Mouse (Mus musculus) WW6 (cell line): ENCODE results near the gene Klf7.

Source experiments
- DNase-seq: peaks from one replicate; pipeline ENCODE4 v3.0.0-alpha.2; 2013; ENCODE audit warnings: low read depth, low spot score

The Klf7 gene

GRCm38 (mm10) chr1:64105181-64105646, 16.9 kb downstream of the Klf7 start:
- no peak for DNase-seq

GRCm38 (mm10) chr1:64104665-64105064, 17.4 kb downstream of the Klf7 start:
- DNase-seq, result no peak

DNA sequence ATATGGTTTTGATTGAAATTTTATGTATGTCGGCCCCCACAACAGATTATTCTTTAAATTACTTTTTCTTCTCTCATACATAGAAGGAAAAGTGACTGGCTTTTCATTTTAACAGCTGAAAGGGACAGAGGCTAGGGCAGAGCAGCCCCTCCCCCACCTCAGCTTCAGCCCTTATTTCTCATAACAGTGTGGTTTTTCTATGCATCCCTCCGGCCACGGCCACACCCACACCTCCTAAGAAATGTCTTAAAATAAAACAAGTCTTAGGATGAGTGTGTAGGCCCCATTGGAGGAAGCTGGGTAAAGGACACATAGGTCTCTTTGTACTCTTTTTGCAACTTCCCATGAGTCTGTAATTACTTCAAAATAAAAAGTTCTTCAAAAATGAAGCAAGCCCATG, 20.8 kb downstream of the Klf7 start:
- no peak for DNase-seq

DNA sequence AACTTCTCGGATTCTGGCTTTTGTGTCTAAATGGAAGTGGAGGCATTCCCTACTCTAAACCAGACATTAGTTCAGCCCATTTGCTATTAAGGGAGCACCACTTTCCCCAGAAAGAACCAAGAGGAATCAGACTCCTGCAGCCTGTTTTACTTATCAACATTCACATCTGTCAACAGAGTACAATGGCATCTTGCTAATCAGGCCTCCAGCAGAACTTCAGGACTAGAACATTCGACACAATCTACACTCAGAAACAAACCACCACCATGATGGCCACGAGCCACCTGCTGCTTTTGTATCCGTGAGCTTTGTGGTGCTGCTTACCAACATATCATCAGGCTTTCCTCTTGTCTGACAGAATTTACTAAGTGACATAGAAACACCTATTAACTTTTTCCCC, 23.3 kb downstream of the Klf7 start:
- no peak for DNase-seq

- DNase-seq, result no peak
These were observed 24.3 kb downstream of the Klf7 start for GRCm38 (mm10) chr1:64097640-64098287.

GRCm38 (mm10) chr1:64093018-64093417, 29.1 kb downstream of the Klf7 start:
- DNase-seq, result no peak

GRCm38 (mm10) chr1:64091591-64091990, 30.5 kb downstream of the Klf7 start:
- no peak for DNase-seq

DNA sequence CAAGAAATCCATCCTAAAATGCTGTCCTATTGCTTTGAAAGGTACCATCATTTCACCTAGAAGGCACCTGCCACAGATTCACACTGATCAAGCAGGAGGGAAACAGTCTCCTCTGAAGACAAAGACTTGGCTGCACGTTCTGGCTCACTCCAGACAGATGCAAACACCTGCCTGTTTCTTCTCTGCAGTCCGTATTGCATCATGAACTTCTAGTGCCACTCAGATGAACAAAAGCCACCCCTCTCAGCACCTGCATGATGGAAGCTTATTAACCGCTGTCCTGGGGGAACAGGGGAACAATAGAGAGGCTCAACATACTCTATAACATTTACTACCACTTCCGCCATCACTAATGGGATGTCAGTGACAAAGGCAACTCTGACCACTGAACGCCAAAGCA, 31.5 kb downstream of the Klf7 start:
- DNase-seq, result no peak

- no peak for DNase-seq
These were observed 32.4 kb downstream of the Klf7 start for GRCm38 (mm10) chr1:64089691-64090090.

DNA sequence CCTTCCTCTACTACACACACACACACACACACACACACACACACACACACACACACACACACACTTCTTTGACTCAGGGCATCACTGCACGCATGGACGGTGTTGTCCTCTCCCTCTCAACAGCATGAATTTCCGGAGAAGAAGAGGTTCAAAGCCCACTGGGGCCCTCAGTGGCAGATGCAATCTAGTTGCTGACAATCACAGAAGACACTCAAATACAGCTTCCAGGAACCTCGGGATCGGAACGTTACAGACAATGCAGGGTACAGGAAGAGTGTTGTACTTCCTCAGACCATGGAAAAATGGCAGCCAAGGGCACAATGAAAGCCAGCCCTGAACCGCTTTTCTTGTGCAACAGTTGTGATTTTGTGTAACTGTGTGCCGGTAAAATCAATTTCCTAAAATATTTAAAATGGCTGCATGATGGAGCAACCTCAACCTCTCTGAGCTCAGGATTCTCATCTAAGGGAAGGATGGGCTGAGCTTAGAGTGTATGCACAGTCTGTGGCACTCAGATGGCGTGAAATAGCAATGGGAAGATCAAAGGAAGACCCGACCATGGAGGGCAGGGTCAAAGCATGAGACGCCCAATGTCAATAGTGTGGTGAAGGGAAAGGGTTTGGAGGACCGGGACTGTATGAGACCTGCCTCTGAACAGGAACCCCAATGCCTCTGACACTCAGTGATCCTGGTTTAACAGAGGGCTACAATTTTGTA, 33.3 kb downstream of the Klf7 start:
- DNase-seq, result no peak

GRCm38 (mm10) chr1:64087657-64088603, 34.2 kb downstream of the Klf7 start:
- DNase-seq, result no peak

DNA sequence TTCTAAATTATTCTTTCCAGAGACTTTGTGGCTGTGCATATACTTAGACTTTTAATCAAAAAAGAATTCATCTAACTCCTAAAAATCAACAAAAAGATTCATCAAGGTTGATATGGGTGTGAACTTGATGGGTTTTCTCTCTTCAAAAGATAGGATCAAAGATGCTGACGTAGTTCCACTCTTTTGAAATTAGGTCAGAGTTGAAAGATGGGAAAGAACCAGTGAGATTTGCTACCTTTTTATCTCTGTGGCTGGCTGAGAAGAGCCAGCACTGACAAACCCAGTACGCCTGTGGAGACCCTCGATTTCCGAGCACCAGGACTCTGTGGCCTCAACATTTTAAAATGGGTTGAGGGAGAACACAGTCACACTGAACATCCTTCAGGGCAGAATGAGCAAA, 36.2 kb downstream of the Klf7 start:
- DNase-seq, result no peak

GRCm38 (mm10) chr1:64085361-64085760, 36.7 kb downstream of the Klf7 start:
- DNase-seq, result no peak

DNA sequence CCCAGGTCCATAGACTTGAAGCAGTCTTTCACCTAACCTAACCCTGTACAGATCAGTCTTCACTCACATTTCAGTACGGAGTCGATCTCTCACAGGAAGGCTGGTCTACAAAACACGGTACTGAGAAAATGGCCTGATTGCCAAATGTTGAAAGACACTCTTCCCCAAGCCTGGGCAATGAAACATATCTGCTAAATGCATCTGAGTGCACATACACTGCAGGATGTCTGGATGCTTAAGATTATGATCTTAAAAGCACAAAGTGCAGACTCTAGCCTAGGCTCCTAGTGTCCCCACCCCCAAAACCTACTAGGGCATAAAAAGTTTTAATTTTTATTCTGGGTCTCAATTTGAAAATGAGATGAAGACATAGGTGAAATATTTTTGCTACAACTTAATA, 37.4 kb downstream of the Klf7 start:
- no peak for DNase-seq

- DNase-seq, result no peak
These were observed 40.3 kb downstream of the Klf7 start for GRCm38 (mm10) chr1:64081791-64082190.

DNA sequence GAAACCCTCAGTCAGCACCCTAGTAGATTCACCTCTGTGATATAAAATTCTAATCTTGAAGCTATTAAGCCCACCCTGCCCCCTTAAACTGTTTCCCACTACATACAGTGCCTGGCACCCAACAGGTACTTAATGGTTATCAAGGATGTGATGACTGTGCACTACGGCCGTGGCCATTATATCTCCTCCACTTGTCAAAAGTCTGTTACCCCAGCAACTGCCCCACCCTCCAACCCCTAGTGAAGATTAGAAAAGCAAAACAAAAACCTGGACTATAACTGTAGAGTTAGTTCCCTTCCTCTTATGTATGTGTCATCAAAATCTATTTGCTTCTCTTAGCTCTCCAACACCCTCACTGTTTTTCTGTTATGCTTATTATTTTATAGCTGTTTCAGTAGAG, 40.9 kb downstream of the Klf7 start:
- DNase-seq, result no peak

GRCm38 (mm10) chr1:64080263-64080662, 41.8 kb downstream of the Klf7 start:
- DNase-seq, result no peak

- no peak for DNase-seq
These were observed 43.3 kb downstream of the Klf7 start for GRCm38 (mm10) chr1:64078747-64079211.

DNA sequence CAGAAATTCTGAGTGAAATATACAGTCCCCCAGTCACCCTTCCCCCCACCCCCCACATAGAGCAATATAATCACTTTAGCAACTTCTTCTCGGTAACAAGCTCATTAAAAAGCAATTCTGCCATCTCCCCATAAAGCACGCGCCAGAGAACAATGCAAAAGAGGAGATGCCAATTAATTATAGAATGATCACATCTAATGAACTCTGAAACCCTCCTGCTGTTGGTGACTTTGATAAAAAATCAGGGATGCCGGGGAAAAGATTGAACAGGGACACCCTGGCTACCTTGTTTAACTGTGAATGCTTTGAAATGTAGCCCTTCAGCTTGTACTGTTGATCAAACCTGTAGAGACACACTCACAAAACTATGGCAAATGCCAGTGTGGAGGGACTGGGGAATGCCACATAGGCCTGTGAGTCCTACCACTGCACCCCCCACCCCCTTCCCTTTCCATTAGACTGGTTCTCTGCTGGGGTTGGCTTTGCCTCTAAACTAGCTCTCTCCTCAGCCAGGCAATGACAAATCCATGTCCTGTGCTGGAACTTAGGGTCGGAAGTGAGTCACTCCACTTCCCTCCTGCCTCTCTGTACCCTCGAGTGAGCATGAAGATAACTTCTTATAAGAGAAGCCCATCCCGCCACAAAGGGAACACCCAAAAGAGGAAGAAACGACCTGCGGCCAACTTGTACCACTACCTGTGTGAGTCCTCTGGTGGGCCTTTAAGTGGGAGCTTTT, 43.9 kb downstream of the Klf7 start:
- DNase-seq, result no peak

- DNase-seq, result no peak
These were observed 48.0 kb downstream of the Klf7 start for GRCm38 (mm10) chr1:64074051-64074450.

- DNase-seq, result no peak
These were observed 51.1 kb downstream of the Klf7 start for GRCm38 (mm10) chr1:64070947-64071346.
